Mouse (Mus musculus) induced T-regulatory cell, adult 2 months (primary cell): ENCODE results near the gene Gm49387.

Experiments used
- DNase-seq: peaks from one replicate; pipeline ENCODE4 v3.0.0-alpha.2; 2012; ENCODE audit warnings: low read depth

The Gm49387 gene

GRCm38 (mm10) chr14:31574903-31575665 lies 65.6 kb downstream of the Gm49387 start:
- peak; percentile 41 for DNase-seq

- DNase-seq: no peak
Observed at GRCm38 (mm10) chr14:31572561-31573175, 68.0 kb downstream of the Gm49387 start.

GRCm38 (mm10) chr14:31571419-31571818 lies 69.3 kb downstream of the Gm49387 start:
- DNase-seq: no peak

GRCm38 (mm10) chr14:31570131-31570951 lies 70.3 kb downstream of the Gm49387 start:
- peak; percentile 67 for DNase-seq

- peak; percentile 60 for DNase-seq
Observed at GRCm38 (mm10) chr14:31569151-31569631, 71.5 kb downstream of the Gm49387 start.

- no peak for DNase-seq
Observed at GRCm38 (mm10) chr14:31565478-31566212, 75.0 kb downstream of the Gm49387 start.

GRCm38 (mm10) chr14:31564452-31565179 lies 76.1 kb downstream of the Gm49387 start:
- DNase-seq: no peak

GRCm38 (mm10) chr14:31560886-31561285 lies 79.8 kb downstream of the Gm49387 start:
- no peak for DNase-seq

- DNase-seq: no peak
Observed at GRCm38 (mm10) chr14:31559216-31559615, 81.5 kb downstream of the Gm49387 start.

GRCm38 (mm10) chr14:31557784-31558183 lies 82.9 kb downstream of the Gm49387 start:
- no peak for DNase-seq

- DNase-seq: no peak
Observed at GRCm38 (mm10) chr14:31557273-31557672, 83.4 kb downstream of the Gm49387 start.

GRCm38 (mm10) chr14:31556526-31557260 lies 84.0 kb downstream of the Gm49387 start:
- DNase-seq: peak; percentile 66

- peak; percentile 78 for DNase-seq
Observed at GRCm38 (mm10) chr14:31555963-31556434, 84.7 kb downstream of the Gm49387 start.

GRCm38 (mm10) chr14:31555021-31555420 lies 85.7 kb downstream of the Gm49387 start:
- DNase-seq: peak; percentile 66

- DNase-seq: no peak
Observed at GRCm38 (mm10) chr14:31543885-31544442, 96.7 kb downstream of the Gm49387 start.

GRCm38 (mm10) chr14:31537298-31537697 lies 103.4 kb downstream of the Gm49387 start:
- no peak for DNase-seq

GRCm38 (mm10) chr14:31532656-31533055 lies 108.0 kb downstream of the Gm49387 start:
- DNase-seq: no peak

GRCm38 (mm10) chr14:31531506-31532148 lies 109.1 kb downstream of the Gm49387 start:
- DNase-seq: peak; percentile 80

GRCm38 (mm10) chr14:31530847-31531246 lies 109.8 kb downstream of the Gm49387 start:
- DNase-seq: no peak
